Mouse (Mus musculus) forebrain, embryonic 14.5 days (tissue): ENCODE measurements at regions not wholly inside any gene's neighbourhood (a gene's known extent, or its start where the extent isn't known, plus 50 kb on each side); places are given as distances from the start of the nearest gene placed in this dataset.

Source experiments
- ATAC-seq: fragments of 200-750 bp; cut with Nextera tagmentation; 2 replicates; pipeline ENCODE4 v1.8.0; 2017; ENCODE audit warnings: mild to moderate bottlenecking, moderate library complexity
- DNase-seq: peaks from one replicate; pipeline ENCODE4 v3.0.0-alpha.2; 2015; ENCODE audit warnings: low spot score
- H3K27ac ChIP-seq: fragments of 300-500 bp; sonication (generic); 2 replicates; pipeline ENCODE4 v1.5.1; 2014; ENCODE audit warnings: low read depth, mild to moderate bottlenecking, control low read depth, low read length, moderate library complexity
- H3K27me3 ChIP-seq: fragments of 300-500 bp; sonication (generic); replicated peaks from 2 replicates; pipeline ENCODE4 v1.6.1; 2014; ENCODE audit warnings: low read length, control low read depth, mixed read lengths; ENCODE audit not compliant: control insufficient read depth, insufficient read depth
- H3K36me3 ChIP-seq: fragments of 300-500 bp; sonication (generic); 2 replicates; pipeline ENCODE4 v1.6.1; 2014; ENCODE audit warnings: low read length, control low read depth; ENCODE audit not compliant: control insufficient read depth, insufficient read depth
- H3K4me1 ChIP-seq: fragments of 300-500 bp; sonication (generic); 2 replicates; pipeline ENCODE4 v1.6.1; 2014; ENCODE audit warnings: antibody characterized with exemption, low read length, control low read depth; ENCODE audit not compliant: control insufficient read depth, insufficient read depth
- H3K4me2 ChIP-seq: fragments of 300-500 bp; sonication (generic); 2 replicates; pipeline ENCODE4 v1.6.1; 2014; ENCODE audit warnings: mild to moderate bottlenecking, control low read depth, low read length
- H3K4me3 ChIP-seq: fragments of 300-500 bp; sonication (generic); 2 replicates; pipeline ENCODE4 v1.5.1; 2014; ENCODE audit warnings: low read depth, low read length, control low read depth
- H3K9ac ChIP-seq: fragments of 300-500 bp; sonication (generic); 2 replicates; pipeline ENCODE4 v1.6.1; 2014; ENCODE audit warnings: mild to moderate bottlenecking, low read length, control low read depth, moderate library complexity
- H3K9me3 ChIP-seq: fragments of 300-500 bp; sonication (generic); replicated peaks from 2 replicates; pipeline ENCODE4 v1.6.1; 2016; ENCODE audit warnings: low read length, control low read depth, mixed read lengths; ENCODE audit not compliant: control insufficient read depth
- WGBS: fragments of 180-500 bp; shearing (Covaris S2); extraction: QIAGEN DNeasy Blood & Tissue Kit; methylation state at CpG from one replicate; pipeline ENCODE4 v1.1.7; 2014; 5-methylcytosine and 5-hydroxymethylcytosine counted together

DNA sequence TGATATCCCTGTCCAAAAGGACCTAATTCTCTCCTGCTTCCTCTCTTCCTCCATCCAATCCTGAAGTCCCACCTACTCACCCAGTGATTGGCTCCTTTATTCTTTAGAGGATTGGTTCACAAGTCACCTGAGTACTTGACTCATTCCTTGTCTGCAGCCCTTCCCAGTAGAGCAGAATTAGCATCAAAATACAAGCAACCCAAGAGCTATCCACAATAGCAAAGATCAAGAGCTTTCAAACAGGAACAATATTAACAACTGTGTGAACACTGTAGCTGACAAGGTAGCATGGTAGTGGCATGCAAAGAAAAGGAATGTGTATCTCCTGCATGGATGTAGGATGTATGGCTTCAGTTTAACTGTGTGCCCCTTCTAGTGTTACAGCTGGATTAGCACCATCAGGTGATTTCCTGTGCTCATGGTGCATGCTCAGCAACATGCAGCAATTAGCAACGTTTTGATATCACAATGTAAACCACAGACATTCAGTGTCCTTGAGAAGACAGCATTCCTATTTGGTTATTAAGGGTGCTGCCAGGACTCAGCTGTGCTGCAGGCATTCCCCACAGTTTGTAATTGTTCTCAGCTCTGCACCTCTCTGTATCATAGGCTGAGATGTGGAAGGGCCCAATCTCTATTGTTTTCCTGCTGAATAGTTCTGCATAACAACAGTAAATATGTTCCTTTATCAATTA lies 437.2 kb downstream of the Ptprc start:
- Histone ChIP-seq H3K27me3 (no peaks in the 10 kb centered on the region), H3K36me3 (no peaks in the 10 kb centered on the region), H3K4me1 (no peaks in the 10 kb centered on the region), H3K27ac (no peak overlapping the region), H3K4me3 (no peak overlapping the region), H3K9me3 (no peaks in the 10 kb centered on the region), H3K9ac (no peak overlapping the region), H3K4me2 (no peak overlapping the region)
- 24% methylated on average over 1 of the region's 1 CpGs for WGBS
- no peak for ATAC-seq
- DNase-seq: peak; percentile 2

DNA sequence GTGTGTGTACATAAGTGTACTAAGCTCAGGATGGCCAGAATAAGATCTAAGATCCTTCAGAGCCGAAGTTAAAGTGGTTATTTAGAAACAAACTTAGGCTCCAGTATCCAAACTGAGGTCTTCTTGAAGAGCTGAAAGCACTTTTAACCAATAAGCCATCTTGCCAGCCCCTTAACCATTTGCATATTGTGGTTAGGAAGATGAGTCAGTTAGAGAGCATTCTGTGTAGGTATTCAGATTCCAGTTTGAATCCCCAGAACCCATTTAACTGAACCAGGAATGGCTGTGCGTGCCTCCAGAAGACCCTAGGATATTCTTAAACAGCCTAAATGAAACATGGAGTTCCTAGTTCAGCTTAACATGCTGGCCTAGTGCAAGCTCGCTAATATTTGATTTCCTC lies 471.6 kb downstream of the Ptprc start:
- Histone ChIP-seq H3K4me3 (no peak overlapping the region), H3K9me3 (no peaks in the 10 kb centered on the region), H3K4me1 (no peaks in the 10 kb centered on the region), H3K9ac (no peak overlapping the region), H3K27ac (no peak overlapping the region), H3K27me3 (no peaks in the 10 kb centered on the region), H3K36me3 (no peaks in the 10 kb centered on the region), H3K4me2 (no peak overlapping the region)
- no peak for DNase-seq
- no peak for ATAC-seq
- 92% methylated on average over 3 of the region's 3 CpGs for WGBS

DNA sequence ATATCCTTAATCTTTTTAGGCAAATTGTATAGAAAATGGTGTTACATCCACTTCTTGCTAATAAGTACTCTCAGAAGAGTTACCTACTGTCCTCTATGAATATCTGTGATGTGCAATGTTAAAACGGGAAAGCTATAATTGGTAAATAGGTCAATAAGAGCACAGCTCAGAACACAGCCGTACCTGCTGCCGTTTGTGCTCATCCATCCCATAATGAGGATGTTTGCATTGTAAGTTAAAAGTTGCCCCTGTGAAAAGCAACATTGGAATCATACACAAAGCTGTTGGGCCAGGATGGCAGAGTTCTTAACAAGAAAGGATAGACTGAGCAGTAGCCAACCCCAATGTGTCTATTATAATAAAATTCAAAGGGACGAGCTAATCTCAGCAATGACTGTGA lies 476.6 kb downstream of the Ptprc start:
- no peak for DNase-seq
- no peaks in the 10 kb centered on the region for H3K9me3 ChIP-seq
- H3K4me2 ChIP-seq: no peak overlapping the region
- no peak overlapping the region for H3K9ac ChIP-seq
- peaks cover 6% of the 10 kb centered on the region; the same call in 1 of the 2 replicates for H3K4me1 ChIP-seq
- H3K36me3 ChIP-seq: no peaks in the 10 kb centered on the region
- WGBS: 83% methylated on average over 4 of the region's 4 CpGs
- no peak overlapping the region for H3K27ac ChIP-seq
- no peaks in the 10 kb centered on the region for H3K27me3 ChIP-seq
- ATAC-seq: no peak
- H3K4me3 ChIP-seq: no peak overlapping the region

DNA sequence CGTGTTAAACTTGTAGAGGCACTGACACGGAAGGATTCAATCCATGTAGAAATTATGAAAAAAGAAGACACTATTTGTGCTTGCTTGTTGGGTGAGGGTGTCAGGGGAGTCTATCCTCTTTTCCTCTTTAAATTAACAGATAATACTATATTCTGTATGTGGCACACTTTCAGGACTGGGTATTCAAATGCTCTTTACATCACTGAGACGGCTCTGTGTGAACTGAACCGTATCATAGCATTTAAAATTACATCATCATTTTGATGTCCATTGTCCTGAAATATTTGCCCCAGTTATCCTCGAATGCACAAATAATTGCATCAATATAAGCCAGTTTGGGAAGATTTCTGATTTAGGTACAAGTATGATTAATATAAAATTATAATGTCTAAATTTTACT lies 478.2 kb downstream of the Ptprc start:
- H3K27me3 ChIP-seq: no peaks in the 10 kb centered on the region
- no peak overlapping the region; the same call in 1 of the 2 replicates for H3K27ac ChIP-seq
- no peak overlapping the region for H3K4me3 ChIP-seq
- H3K9ac ChIP-seq: no peak overlapping the region
- WGBS: 40% methylated on average over 5 of the region's 5 CpGs
- peaks cover 6% of the 10 kb centered on the region; the same call in 1 of the 2 replicates for H3K4me1 ChIP-seq
- DNase-seq (no peak), ATAC-seq (no peak)
- H3K4me2 ChIP-seq: no peak overlapping the region
- no peaks in the 10 kb centered on the region for H3K36me3 ChIP-seq
- H3K9me3 ChIP-seq: no peaks in the 10 kb centered on the region

DNA sequence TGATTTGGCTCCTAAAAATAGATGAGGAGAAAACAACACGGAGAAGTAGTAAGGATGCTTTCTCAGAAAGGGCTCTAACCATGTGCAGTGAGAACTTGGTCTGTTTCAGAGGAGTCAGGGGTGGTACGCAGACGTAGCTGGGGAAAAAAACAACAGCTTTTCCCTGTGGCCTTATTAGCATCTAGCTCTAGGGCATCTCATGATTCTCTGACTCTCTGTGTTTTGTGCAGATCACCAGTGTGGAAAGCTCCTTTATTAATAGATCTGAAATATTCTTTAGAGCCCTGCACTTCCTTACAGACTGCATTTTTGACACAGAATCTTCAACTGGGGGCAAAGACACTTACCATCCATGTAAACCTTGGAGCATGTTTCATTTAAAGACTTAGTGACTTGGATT lies 478.7 kb downstream of the Ptprc start:
- no peak overlapping the region for H3K4me2 ChIP-seq
- H3K4me3 ChIP-seq: no peak overlapping the region
- WGBS: 26% methylated on average over 3 of the region's 3 CpGs
- no peak overlapping the region; the same call in 1 of the 2 replicates for H3K27ac ChIP-seq
- H3K9ac ChIP-seq: no peak overlapping the region
- no peaks in the 10 kb centered on the region for H3K9me3 ChIP-seq
- H3K4me1 ChIP-seq: peaks cover 6% of the 10 kb centered on the region; the same call in 1 of the 2 replicates
- DNase-seq: peak; percentile 22
- no peak for ATAC-seq
- no peaks in the 10 kb centered on the region for H3K27me3 ChIP-seq
- H3K36me3 ChIP-seq: no peaks in the 10 kb centered on the region

DNA sequence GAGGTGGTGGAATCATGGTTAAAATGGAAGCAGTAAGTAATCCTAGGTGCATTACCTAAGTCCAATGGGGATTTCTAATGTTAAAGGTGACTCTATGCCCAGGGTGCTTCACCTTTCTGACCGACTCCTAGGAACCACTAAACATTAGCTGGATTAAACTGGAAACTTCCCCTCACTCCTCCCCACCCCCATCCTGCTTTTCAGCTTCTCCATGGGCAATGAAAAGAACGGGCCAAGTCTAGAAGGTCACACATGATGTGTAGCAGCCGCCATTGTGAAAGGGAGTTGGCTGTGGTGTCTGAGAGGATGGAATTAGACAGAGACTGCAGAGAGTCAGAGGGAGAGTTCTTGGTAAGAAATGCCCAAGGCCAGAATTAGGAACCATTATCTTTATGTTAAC lies 479.8 kb downstream of the Ptprc start:
- Histone ChIP-seq H3K36me3 (no peaks in the 10 kb centered on the region), H3K4me3 (no peak overlapping the region), H3K9ac (no peak overlapping the region), H3K27me3 (no peaks in the 10 kb centered on the region), H3K27ac (no peak overlapping the region), H3K9me3 (no peaks in the 10 kb centered on the region), H3K4me2 (no peak overlapping the region), H3K4me1 (peaks cover 6% of the 10 kb centered on the region; the same call in 1 of the 2 replicates)
- no peak for ATAC-seq
- no peak for DNase-seq
- 68% methylated on average over 3 of the region's 3 CpGs for WGBS

DNA sequence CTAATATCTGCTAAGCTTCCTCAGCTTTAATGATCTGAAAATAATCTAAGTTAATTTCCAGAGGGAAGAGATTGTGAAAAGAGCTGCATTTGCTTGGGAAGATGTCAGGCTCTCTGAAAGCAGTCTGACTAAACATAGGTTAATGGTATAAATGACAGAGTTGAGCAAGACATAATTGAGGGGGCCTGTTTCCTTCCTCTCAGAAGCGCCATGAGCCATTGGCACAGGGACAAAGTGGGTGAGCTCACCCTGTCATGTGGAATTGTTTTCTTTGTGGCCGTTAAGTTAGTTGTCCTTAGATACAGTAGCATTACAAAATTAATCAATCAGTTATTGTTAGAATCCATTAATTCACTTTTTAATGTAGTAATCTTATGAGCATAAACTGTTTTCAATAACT lies 483.0 kb downstream of the Ptprc start:
- H3K4me1 ChIP-seq: peaks cover 6% of the 10 kb centered on the region; the same call in 1 of the 2 replicates
- no peak overlapping the region for H3K4me3 ChIP-seq
- peak; percentile 54 for DNase-seq
- no peak overlapping the region for H3K9ac ChIP-seq
- peak; percentile 48; the same call in 1 of the 2 replicates for ATAC-seq
- no peaks in the 10 kb centered on the region for H3K9me3 ChIP-seq
- no peaks in the 10 kb centered on the region for H3K36me3 ChIP-seq
- no peak overlapping the region for H3K4me2 ChIP-seq
- WGBS: 19% methylated on average over 2 of the region's 2 CpGs
- no peak overlapping the region for H3K27ac ChIP-seq
- no peaks in the 10 kb centered on the region for H3K27me3 ChIP-seq

DNA sequence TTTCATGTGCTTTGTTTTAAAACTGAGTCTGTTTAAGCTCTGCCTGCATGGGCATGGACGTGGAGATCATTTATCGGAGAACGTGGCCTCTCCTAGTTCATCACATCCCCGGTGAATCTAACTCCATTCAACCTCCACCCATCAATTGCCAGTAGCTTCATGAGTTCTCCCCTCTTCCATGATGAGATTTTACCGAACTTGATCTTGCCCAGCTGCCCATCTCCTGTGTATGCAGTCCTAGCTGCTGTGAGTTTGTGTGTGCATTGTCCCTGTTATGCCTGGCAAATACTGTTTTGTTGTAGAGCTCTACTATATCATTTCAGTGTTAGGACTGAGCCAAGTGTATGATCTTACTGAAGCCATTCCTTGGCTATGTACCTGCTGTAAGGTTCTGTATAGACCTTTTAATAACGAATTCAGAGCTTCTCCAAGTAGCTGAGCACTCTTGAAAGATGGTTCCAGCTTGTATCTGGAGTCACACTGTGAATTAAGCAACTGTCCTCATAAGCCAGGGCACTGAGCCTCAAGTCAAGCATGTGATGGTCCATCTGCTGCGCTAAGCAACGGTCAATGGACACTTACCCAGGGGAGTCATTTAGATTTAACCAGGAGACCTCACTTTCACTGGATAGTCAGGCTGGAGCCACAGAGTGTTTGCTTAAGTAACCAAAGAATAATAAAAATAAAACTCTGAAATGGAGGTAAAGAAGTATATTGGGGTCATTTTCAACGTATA lies 484.5 kb downstream of the Ptprc start:
- DNase-seq (no peak), ATAC-seq (no peak)
- no peak overlapping the region for H3K4me2 ChIP-seq
- no peaks in the 10 kb centered on the region for H3K4me1 ChIP-seq
- H3K27ac ChIP-seq: no peak overlapping the region
- WGBS: 80% methylated on average over 9 of the region's 9 CpGs
- no peak overlapping the region for H3K4me3 ChIP-seq
- H3K9me3 ChIP-seq: no peaks in the 10 kb centered on the region
- H3K36me3 ChIP-seq: no peaks in the 10 kb centered on the region
- no peak overlapping the region for H3K9ac ChIP-seq
- no peaks in the 10 kb centered on the region for H3K27me3 ChIP-seq

DNA sequence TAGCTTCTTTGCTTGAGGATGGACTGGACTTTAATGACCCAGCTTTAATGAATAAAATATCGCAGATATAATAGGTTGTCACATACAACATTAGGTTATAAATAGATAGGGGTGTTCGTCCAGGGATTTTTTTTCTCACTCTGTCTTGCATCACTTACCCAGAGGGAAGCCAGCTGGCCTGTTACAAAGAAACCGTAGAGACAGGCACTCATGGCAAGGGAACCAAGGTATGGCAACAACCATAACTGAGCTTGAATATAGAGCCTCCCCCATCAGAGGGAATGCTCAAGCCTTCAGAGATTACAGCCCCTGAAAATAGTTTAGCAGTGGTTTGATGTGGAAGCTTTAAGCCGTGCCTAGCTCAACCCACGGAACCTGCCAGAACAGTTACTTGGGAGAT lies 504.9 kb downstream of the Ptprc start:
- 89% methylated on average over 5 of the region's 5 CpGs for WGBS
- no peak for ATAC-seq
- no peaks in the 10 kb centered on the region for H3K9me3 ChIP-seq

More for the DNA sequence above, 504.9 kb downstream of the Ptprc start:
- Histone ChIP-seq H3K4me1 (no peaks in the 10 kb centered on the region), H3K9ac (no peak overlapping the region), H3K4me3 (no peak overlapping the region), H3K4me2 (no peak overlapping the region), H3K27me3 (no peaks in the 10 kb centered on the region), H3K36me3 (no peaks in the 10 kb centered on the region), H3K27ac (no peak overlapping the region)
- DNase-seq: no peak
